Mouse (Mus musculus): ENCODE measurements at regions not wholly inside any gene's neighbourhood (a gene's known extent, or its start where the extent isn't known, plus 50 kb on each side); places are given as distances from the start of the nearest gene placed in this dataset.

DNA sequence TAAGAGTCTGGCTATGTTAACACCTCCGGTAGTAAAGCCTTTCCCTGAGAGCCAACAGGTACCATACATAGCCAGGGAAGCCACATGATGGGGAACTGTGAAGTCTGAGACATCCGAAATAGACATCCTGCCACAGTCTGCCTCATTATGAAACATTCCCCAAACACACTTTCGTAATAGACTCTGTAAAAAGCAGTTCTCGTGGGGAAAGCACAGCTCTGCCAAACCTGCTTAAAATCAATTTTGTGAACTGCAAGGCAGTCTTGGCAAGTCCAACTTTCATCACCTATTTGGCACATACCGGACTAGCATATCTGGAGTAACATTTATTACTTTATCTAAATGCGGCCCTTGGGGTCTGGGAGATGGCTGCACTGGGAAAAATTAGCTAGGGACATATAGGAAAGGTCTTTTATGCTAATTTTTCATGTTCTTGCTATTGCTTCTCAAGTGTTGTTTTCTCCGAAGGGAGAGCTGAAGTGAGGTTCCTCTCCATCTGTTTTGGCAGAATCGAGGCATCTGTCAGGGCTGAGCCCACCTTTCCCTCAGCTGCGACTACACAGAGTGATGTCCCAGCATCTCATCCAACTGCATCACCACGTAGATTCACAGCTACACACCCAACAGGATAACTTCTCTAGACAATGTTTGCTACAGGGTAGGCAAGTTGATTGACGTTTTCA, 86.8 kb upstream of the Phactr1 start:
- Histone ChIP-seq H3K4me2 (no peak overlapping the region), H3K36me3 (no peaks in the 10 kb centered on the region), H3K4me1 (replicated peaks) (no peaks in the 10 kb centered on the region), H3K27ac (no peak overlapping the region), H3K4me3 (replicated peaks) (no peak overlapping the region), H3K9me3 (replicated peaks) (no peaks in the 10 kb centered on the region), H3K9ac (no peak overlapping the region), H3K27me3 (no peaks in the 10 kb centered on the region)
- DNase-seq: no peak
- no peak for ATAC-seq (ENCODE audit: low read depth)
- WGBS (ENCODE audit: insufficient replicate concordance): 60% methylated on average over 11 of the region's 11 CpGs

- no peaks in the 10 kb centered on the region for H3K27me3 ChIP-seq
- no peak overlapping the region for H3K9ac ChIP-seq
- no peaks in the 10 kb centered on the region for H3K36me3 ChIP-seq
- H3K27ac ChIP-seq: no peak overlapping the region
- WGBS (ENCODE audit: insufficient replicate concordance): 57% methylated on average over 3 of the region's 3 CpGs
- H3K4me2 ChIP-seq: no peak overlapping the region
- DNase-seq (no peak), ATAC-seq (ENCODE audit: low read depth) (no peak)
- H3K9me3 ChIP-seq (replicated peaks): no peaks in the 10 kb centered on the region
- no peaks in the 10 kb centered on the region for H3K4me1 ChIP-seq (replicated peaks)
- no peak overlapping the region for H3K4me3 ChIP-seq (replicated peaks)
These were observed 85.2 kb upstream of the Phactr1 start for GRCm38 (mm10) chr13:42595180-42595579.

- ATAC-seq (ENCODE audit: low read depth): no peak
- WGBS (ENCODE audit: insufficient replicate concordance): 67% methylated on average over 3 of the region's 3 CpGs
- H3K27ac ChIP-seq: no peak overlapping the region
- H3K4me3 ChIP-seq (replicated peaks): no peak overlapping the region
- H3K4me1 ChIP-seq (replicated peaks): no peaks in the 10 kb centered on the region
- DNase-seq: no peak
- no peaks in the 10 kb centered on the region for H3K36me3 ChIP-seq
- no peak overlapping the region for H3K9ac ChIP-seq
- H3K9me3 ChIP-seq (replicated peaks): no peaks in the 10 kb centered on the region
- no peak overlapping the region for H3K4me2 ChIP-seq
- no peaks in the 10 kb centered on the region for H3K27me3 ChIP-seq
These were observed 82.6 kb upstream of the Phactr1 start for GRCm38 (mm10) chr13:42597781-42598180.

DNA sequence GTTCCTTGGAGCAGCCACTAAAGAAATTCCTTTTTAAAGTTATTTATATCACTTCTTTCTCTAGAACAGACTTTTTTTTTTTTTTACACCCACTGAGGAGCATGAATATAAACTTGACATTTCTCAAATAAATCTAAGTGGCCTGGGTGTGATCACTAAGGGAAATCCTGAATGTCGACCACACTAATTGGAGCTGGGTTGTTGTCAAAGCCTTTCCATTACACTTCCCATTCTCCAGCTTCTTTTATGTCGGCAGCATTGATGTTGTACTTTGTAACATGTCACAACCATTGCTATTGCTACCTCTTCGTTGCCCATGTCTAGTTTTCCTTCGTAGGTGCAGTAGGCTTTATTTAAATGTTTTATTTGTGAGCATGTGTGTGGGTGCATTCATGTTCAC, 77.1 kb upstream of the Phactr1 start:
- no peaks in the 10 kb centered on the region for H3K27me3 ChIP-seq
- H3K9me3 ChIP-seq (replicated peaks): no peaks in the 10 kb centered on the region
- H3K4me1 ChIP-seq (replicated peaks): no peaks in the 10 kb centered on the region
- no peak for ATAC-seq (ENCODE audit: low read depth)
- H3K36me3 ChIP-seq: no peaks in the 10 kb centered on the region
- no peak overlapping the region for H3K4me2 ChIP-seq
- DNase-seq: no peak
- WGBS (ENCODE audit: insufficient replicate concordance): 53% methylated on average over 4 of the region's 4 CpGs
- H3K9ac ChIP-seq: no peak overlapping the region
- no peak overlapping the region for H3K4me3 ChIP-seq (replicated peaks)
- H3K27ac ChIP-seq: no peak overlapping the region

DNA sequence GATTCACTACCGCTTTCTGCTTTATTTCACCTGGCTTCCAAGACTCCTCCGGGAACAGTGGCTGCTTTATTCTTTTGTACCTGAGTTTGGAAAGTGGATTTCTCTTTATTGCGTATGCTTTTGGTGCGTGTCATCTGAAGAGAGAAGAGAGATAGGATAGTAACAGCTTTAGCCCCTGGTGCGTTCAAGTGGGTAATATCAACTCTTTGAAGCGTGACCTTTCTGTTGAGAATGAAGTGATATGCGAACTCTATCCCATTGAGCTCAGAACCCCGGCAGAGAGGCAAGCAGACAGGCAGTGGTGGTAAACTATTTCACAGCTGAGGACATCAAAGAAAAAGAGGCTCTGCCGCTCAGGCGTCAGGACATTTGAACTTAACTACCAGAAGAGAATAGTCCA, 72.7 kb upstream of the Phactr1 start:
- Histone ChIP-seq H3K9ac (no peak overlapping the region), H3K4me1 (replicated peaks) (no peaks in the 10 kb centered on the region), H3K27ac (no peak overlapping the region), H3K27me3 (no peaks in the 10 kb centered on the region), H3K4me3 (replicated peaks) (no peak overlapping the region), H3K4me2 (no peak overlapping the region), H3K9me3 (replicated peaks) (no peaks in the 10 kb centered on the region), H3K36me3 (no peaks in the 10 kb centered on the region)
- DNase-seq: no peak
- WGBS (ENCODE audit: insufficient replicate concordance): 44% methylated on average over 10 of the region's 10 CpGs
- no peak for ATAC-seq (ENCODE audit: low read depth)

DNA sequence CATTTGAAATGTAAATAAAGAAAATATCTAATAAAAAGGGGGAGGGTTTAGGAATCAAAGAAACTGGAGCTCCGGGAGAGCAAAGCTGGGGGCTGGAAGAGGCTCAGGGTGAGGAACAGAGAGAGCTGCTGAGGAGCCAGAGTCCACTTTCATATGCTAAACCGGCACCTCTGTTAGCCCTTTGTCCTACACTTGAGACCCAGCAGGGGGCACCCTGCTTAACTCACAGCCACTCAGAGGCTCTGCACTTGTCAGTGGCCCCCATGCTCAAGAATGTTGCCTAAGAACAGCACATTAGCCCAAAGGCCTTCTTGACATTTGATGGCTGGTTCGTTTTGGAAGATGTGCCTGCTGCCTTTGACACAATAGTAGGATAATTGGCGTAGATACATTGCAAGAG, 71.5 kb upstream of the Phactr1 start:
- no peaks in the 10 kb centered on the region for H3K4me1 ChIP-seq (replicated peaks)
- H3K9ac ChIP-seq: no peak overlapping the region
- no peaks in the 10 kb centered on the region for H3K9me3 ChIP-seq (replicated peaks)
- H3K27me3 ChIP-seq: no peaks in the 10 kb centered on the region
- ATAC-seq (ENCODE audit: low read depth): no peak
- H3K27ac ChIP-seq: no peak overlapping the region
- no peaks in the 10 kb centered on the region for H3K36me3 ChIP-seq
- no peak overlapping the region for H3K4me3 ChIP-seq (replicated peaks)
- no peak overlapping the region for H3K4me2 ChIP-seq
- no peak for DNase-seq
- WGBS (ENCODE audit: insufficient replicate concordance): 25% methylated on average over 4 of the region's 4 CpGs

DNA sequence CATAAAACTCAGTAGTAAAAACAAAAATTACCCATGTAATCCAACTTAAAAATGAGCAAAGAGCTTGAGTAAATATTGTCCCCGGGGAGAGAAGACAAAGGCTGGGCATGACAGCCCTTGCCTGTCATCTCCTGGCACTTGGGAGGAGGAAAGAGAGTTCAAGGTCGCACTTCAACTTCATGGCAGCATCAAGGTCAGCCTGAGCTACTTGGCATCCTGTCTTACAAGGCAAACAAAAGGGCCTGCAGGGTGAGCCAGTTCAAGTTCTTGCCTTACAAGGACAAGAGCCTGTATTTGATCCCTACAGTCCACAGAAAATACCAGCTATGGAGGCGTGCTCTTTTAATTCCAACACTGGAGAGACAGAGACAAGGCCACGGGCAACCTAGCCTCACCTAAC, 67.1 kb upstream of the Phactr1 start:
- H3K27me3 ChIP-seq: no peaks in the 10 kb centered on the region
- H3K4me2 ChIP-seq: no peak overlapping the region
- ATAC-seq (ENCODE audit: low read depth) (no peak), DNase-seq (no peak)
- no peaks in the 10 kb centered on the region for H3K36me3 ChIP-seq
- WGBS (ENCODE audit: insufficient replicate concordance): 55% methylated on average over 4 of the region's 4 CpGs
- no peak overlapping the region for H3K27ac ChIP-seq
- no peak overlapping the region for H3K9ac ChIP-seq
- no peaks in the 10 kb centered on the region for H3K4me1 ChIP-seq (replicated peaks)
- no peaks in the 10 kb centered on the region for H3K9me3 ChIP-seq (replicated peaks)
- no peak overlapping the region for H3K4me3 ChIP-seq (replicated peaks)

DNA sequence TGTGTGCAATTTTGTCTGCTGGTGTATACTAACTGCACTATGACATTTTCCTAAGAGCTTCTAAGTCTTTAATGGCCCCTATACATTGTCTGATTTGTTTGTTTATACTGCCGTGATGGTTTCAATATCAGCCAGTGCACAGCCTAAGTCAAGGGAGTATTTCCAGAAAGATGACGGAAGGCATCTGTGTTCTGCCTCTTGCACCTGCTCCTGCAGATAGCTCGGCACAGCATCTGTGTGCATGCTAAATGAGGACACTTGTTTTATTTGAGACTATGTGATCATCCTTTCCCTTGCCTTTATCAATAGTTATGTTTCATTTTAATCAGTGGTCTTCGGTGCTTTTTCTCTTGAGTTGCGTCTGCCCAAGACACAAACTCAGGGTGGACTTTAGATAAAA, 64.6 kb upstream of the Phactr1 start:
- ATAC-seq (ENCODE audit: low read depth): no peak
- 73% methylated on average over 5 of the region's 5 CpGs for WGBS (ENCODE audit: insufficient replicate concordance)

GRCm38 (mm10) chr13:42617225-42617624, 63.2 kb upstream of the Phactr1 start:
- Histone ChIP-seq H3K36me3 (no peaks in the 10 kb centered on the region), H3K9me3 (replicated peaks) (no peaks in the 10 kb centered on the region), H3K27ac (no peak overlapping the region), H3K4me2 (no peak overlapping the region), H3K4me1 (replicated peaks) (no peaks in the 10 kb centered on the region), H3K27me3 (no peaks in the 10 kb centered on the region), H3K4me3 (replicated peaks) (no peak overlapping the region), H3K9ac (no peak overlapping the region)
- 65% methylated on average over 6 of the region's 6 CpGs for WGBS (ENCODE audit: insufficient replicate concordance)
- no peak for ATAC-seq (ENCODE audit: low read depth)
- DNase-seq: no peak

More for the DNA sequence above, 64.6 kb upstream of the Phactr1 start:
- Histone ChIP-seq H3K27me3 (no peaks in the 10 kb centered on the region), H3K9ac (no peak overlapping the region), H3K9me3 (replicated peaks) (no peaks in the 10 kb centered on the region), H3K4me3 (replicated peaks) (no peak overlapping the region), H3K36me3 (no peaks in the 10 kb centered on the region), H3K4me2 (no peak overlapping the region), H3K27ac (no peak overlapping the region), H3K4me1 (replicated peaks) (no peaks in the 10 kb centered on the region)
- no peak for DNase-seq

DNA sequence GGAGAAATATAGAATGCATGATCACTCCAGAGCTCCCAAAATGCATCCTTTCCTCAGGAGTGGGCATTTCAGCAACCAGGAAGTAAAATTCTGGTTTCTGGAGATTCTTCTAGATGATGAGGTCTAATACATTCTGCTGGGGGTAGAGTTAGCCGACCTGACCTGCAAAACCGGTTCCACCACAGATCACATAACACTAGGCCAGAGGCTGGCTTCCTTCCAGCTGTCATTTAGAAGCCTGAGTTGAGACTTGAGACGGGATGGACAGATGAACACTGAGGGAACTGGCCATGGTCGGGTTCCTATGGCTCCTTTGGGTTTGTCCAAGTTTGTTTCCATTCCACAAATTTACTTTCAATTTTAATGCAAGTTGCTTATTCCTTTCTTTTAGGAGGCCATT, 62.6 kb upstream of the Phactr1 start:
- DNase-seq (no peak), ATAC-seq (ENCODE audit: low read depth) (no peak)
- Histone ChIP-seq H3K27ac (no peak overlapping the region), H3K9ac (no peak overlapping the region), H3K4me3 (replicated peaks) (no peak overlapping the region), H3K4me1 (replicated peaks) (no peaks in the 10 kb centered on the region), H3K27me3 (no peaks in the 10 kb centered on the region), H3K36me3 (no peaks in the 10 kb centered on the region), H3K4me2 (no peak overlapping the region), H3K9me3 (replicated peaks) (no peaks in the 10 kb centered on the region)
- WGBS (ENCODE audit: insufficient replicate concordance): 40% methylated on average over 4 of the region's 4 CpGs

- WGBS (ENCODE audit: insufficient replicate concordance): 67% methylated on average over 6 of the region's 6 CpGs
- H3K9me3 ChIP-seq (replicated peaks): no peaks in the 10 kb centered on the region
- no peaks in the 10 kb centered on the region for H3K27me3 ChIP-seq
- H3K4me1 ChIP-seq (replicated peaks): no peaks in the 10 kb centered on the region
- DNase-seq (no peak), ATAC-seq (ENCODE audit: low read depth) (no peak)
- no peak overlapping the region for H3K9ac ChIP-seq
- H3K36me3 ChIP-seq: no peaks in the 10 kb centered on the region
- no peak overlapping the region for H3K4me2 ChIP-seq
- no peak overlapping the region for H3K4me3 ChIP-seq (replicated peaks)
- no peak overlapping the region for H3K27ac ChIP-seq
These were observed 60.7 kb upstream of the Phactr1 start for GRCm38 (mm10) chr13:42619555-42620280.

GRCm38 (mm10) chr13:42623491-42623890, 56.9 kb upstream of the Phactr1 start:
- Histone ChIP-seq H3K27ac (no peak overlapping the region), H3K36me3 (no peaks in the 10 kb centered on the region), H3K9ac (no peak overlapping the region), H3K4me3 (replicated peaks) (no peak overlapping the region), H3K27me3 (no peaks in the 10 kb centered on the region), H3K4me1 (replicated peaks) (no peaks in the 10 kb centered on the region), H3K9me3 (replicated peaks) (no peaks in the 10 kb centered on the region), H3K4me2 (no peak overlapping the region)
- WGBS (ENCODE audit: insufficient replicate concordance): 41% methylated on average over 5 of the region's 5 CpGs
- DNase-seq (no peak), ATAC-seq (ENCODE audit: low read depth) (no peak)

Measured in liver, embryonic 13.5 days (tissue).